Mouse (Mus musculus) limb, embryonic 11.5 days (tissue): ENCODE data around the gene Gm2956. TPM values are rescaled to one million over a fixed set of nuclear protein-coding genes. Genes with fewer than 3 reads are reported as not detected.
A peak's percentile ranks its signal among the peaks of the same experiment; 100 is the strongest.
"Not testable (repeated sequence)": the region's sequence is repeated elsewhere in the genome, so short reads cannot be mapped to it uniquely, and the experiment has no call there.

Experiments
- ATAC-seq: fragments of 200-750 bp; cut with Nextera tagmentation; 2 replicates; pipeline ENCODE4 v1.8.0; 2017; ENCODE audit warnings: low read depth; ENCODE audit not compliant: insufficient number of reproducible peaks, low FRiP score, low TSS enrichment
- DNase-seq: peaks from one replicate; pipeline ENCODE4 v3.0.0-alpha.2; 2015; ENCODE audit warnings: low spot score
- H3K27ac ChIP-seq: fragments of 300-500 bp; sonication (generic); replicated peaks from 2 replicates; pipeline ENCODE4 v1.5.1; 2014; ENCODE audit warnings: low read depth, mild to moderate bottlenecking, low read length
- H3K27me3 ChIP-seq: fragments of 300-500 bp; sonication (generic); 2 replicates; pipeline ENCODE4 v1.6.1; 2014; ENCODE audit warnings: mild to moderate bottlenecking, low read length, mixed read lengths; ENCODE audit not compliant: control insufficient read depth, insufficient read depth
- H3K36me3 ChIP-seq: fragments of 300-500 bp; sonication (generic); 2 replicates; pipeline ENCODE4 v1.6.1; 2014; ENCODE audit warnings: mild to moderate bottlenecking, low read length, moderate library complexity, mixed read lengths; ENCODE audit not compliant: control insufficient read depth, insufficient read depth
- H3K4me1 ChIP-seq: fragments of 300-500 bp; sonication (generic); 2 replicates; pipeline ENCODE4 v1.6.1; 2014; ENCODE audit warnings: low read length, mixed read lengths; ENCODE audit not compliant: control insufficient read depth, insufficient read depth
- H3K4me2 ChIP-seq: fragments of 300-500 bp; sonication (generic); 2 replicates; pipeline ENCODE4 v1.6.1; 2014; ENCODE audit warnings: low read depth, mild to moderate bottlenecking, moderate library complexity; ENCODE audit not compliant: severe bottlenecking
- H3K4me3 ChIP-seq: fragments of 300-500 bp; sonication (generic); 2 replicates; pipeline ENCODE4 v1.5.1; 2014; ENCODE audit warnings: low read depth, low read length
- H3K9ac ChIP-seq: fragments of 300-500 bp; sonication (generic); 2 replicates; pipeline ENCODE4 v1.6.1; 2014; ENCODE audit warnings: mild to moderate bottlenecking, low read length
- H3K9me3 ChIP-seq: fragments of 300-500 bp; sonication (generic); 2 replicates; pipeline ENCODE4 v1.6.1; 2016; ENCODE audit warnings: low read length; ENCODE audit not compliant: control insufficient read depth
- WGBS: fragments of 180-500 bp; shearing (Covaris S2); extraction: QIAGEN DNeasy Blood & Tissue Kit; methylation state at CpG from one replicate; pipeline ENCODE4 v1.1.7; 2014; 5-methylcytosine and 5-hydroxymethylcytosine counted together
- polyA plus RNA-seq: library from polyadenylated mRNA; unstranded; fragments of >200 nt; fragmentation: Nextera tagmentation; extraction: Ambion mirVana; gene quantifications from 2 replicates; pipeline ENCODE4 v1.2.1, GENCODE M21; 2014

Gene Gm2956
- polyA plus RNA-seq, result not detected in 2 replicates

DNA sequence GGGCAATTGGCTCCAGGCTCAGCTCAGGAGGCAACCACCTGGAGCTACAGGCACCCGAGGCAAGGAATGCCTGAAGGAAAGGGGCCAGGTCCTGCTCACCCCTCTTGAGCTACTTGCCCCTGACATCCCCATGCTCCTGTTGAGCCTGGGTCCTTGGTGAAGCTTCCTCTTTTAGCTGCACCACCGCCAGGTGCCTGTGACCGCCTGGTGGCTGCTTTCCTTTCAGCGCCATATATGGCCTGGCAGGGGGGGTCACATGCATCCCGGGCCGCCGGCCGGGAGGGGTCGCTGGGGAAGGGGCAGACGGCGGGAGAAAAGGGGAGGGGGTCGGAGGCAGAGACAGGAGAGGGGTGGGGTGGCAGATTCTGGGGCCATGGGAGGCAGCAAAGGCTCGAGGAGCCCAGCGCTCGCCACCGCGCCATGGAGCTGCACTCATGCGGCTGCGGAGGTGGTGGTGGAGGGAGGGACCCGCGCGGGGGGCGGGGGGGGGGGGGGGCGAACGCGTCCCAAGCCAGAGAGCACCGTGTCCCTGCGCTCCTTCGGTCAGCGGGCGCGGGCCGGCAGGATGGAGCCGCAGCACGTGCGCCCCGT lies at the start of gene Gm2956:
Gene Gm2956, plus strand, starts transcription at position 541 of the 591 bp plus-strand sequence.
- not testable (repeated sequence) for H3K27ac ChIP-seq, H3K9me3 ChIP-seq, H3K27me3 ChIP-seq, H3K36me3 ChIP-seq, H3K9ac ChIP-seq, ATAC-seq, H3K4me1 ChIP-seq, DNase-seq
- WGBS, result 0% methylated on average over 2 of the region's 37 CpGs
- Histone ChIP-seq H3K4me2 (peak within 1 kb of the TSS; percentile 44), H3K4me3 (peak within 1 kb of the TSS; percentile 26)

DNA sequence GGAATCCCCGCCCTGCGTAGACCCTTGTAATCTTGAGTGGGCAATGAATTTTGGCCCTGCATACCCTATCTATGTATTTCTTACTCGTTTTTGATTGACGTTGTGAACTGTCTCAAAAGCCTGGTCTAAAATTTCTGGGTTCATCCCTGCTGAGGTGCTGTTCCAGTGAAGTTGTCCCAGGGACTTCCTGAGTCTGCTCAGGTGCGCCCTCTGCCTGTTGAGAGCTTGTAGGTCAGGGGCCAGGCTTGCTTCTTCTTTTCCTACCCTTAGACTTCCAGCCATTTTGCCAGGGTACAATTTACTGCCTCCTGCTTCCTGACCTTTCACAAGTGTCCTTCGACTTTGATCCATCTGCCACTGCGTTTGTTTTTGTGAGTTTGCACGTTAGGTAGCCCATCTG lies 979 bp downstream of the Gm2956 start:
- not testable (repeated sequence) for H3K27ac ChIP-seq, H3K4me3 ChIP-seq, H3K9me3 ChIP-seq, DNase-seq, ATAC-seq, H3K36me3 ChIP-seq, H3K9ac ChIP-seq, H3K4me2 ChIP-seq, H3K27me3 ChIP-seq, H3K4me1 ChIP-seq
- WGBS, result under 1% methylated on average over 4 of the region's 8 CpGs

DNA sequence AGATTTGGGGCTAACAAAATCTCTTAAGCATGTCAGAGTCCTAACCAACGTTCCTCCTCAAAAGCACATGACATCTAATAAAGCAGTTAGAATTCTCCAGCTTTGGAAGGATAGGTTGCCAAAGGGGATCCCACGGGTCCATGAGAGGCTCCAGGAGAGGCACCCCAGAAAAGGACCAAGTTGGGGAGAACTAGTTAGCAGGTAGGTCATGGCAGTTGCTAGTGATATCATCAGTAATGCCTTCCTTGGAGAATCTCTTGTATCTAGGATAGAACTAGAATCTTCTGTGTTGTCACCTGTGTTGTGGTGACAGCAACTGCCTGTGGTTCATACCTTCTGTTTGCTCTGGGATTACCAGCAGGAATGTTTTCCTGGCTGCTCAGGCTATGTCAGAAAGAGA lies 62.4 kb downstream of the Gm2956 start, which contains the start of gene Gm10413:
Gene Gm10413, plus strand, starts transcription at position 301 of the 400 bp plus-strand sequence.
- not testable (repeated sequence) for H3K27ac ChIP-seq, DNase-seq, H3K9me3 ChIP-seq, H3K4me1 ChIP-seq, H3K9ac ChIP-seq, H3K27me3 ChIP-seq, ATAC-seq, H3K36me3 ChIP-seq, H3K4me2 ChIP-seq, H3K4me3 ChIP-seq
- no CpG with 5 or more reads among the region's 2 CpGs for WGBS

Other genes with a start within 250 kb of the Gm2956 start
- not detected in 2 replicates for gene Gm10340, start 198.6 kb upstream of the Gm2956 start, polyA plus RNA-seq
- gene Gm5795, start 144.4 kb upstream of the Gm2956 start, polyA plus RNA-seq, result not detected in 2 replicates
- 7.2 and 7.7 TPM in 2 replicates for gene D830030K20Rik, start 124.1 kb upstream of the Gm2956 start, polyA plus RNA-seq
- not detected in 2 replicates for gene Gm10413, start 62.5 kb downstream of the Gm2956 start, polyA plus RNA-seq
- 0.93 and 1.2 TPM in 2 replicates for gene Gm10409, start 80.0 kb downstream of the Gm2956 start, polyA plus RNA-seq
- gene Gm3005, start 95.5 kb downstream of the Gm2956 start, polyA plus RNA-seq, result 0.65 and 0.83 TPM in 2 replicates
- not detected in 2 replicates for gene Gm10408, start 116.8 kb downstream of the Gm2956 start, polyA plus RNA-seq